Mouse (Mus musculus): ENCODE measurements around the gene Fbxo10.

The Fbxo10 gene

GRCm38 (mm10) chr4:45084021-45084894, at the start of gene Fbxo10:
TSS of gene Fbxo10 (minus strand) at chr4:45084604.
- WGBS = 1% methylated on average over 76 of the region's 77 CpGs

- 79% methylated on average over 4 of the region's 4 CpGs for WGBS
Observed at GRCm38 (mm10) chr4:45131021-45131420, 46.6 kb upstream of the Fbxo10 start.

- 89% methylated on average over 11 of the region's 11 CpGs for WGBS
Observed at GRCm38 (mm10) chr4:45121311-45121710, 36.9 kb upstream of the Fbxo10 start.

GRCm38 (mm10) chr4:45108456-45109110, 24.2 kb upstream of the Fbxo10 start:
- 60% methylated on average over 8 of the region's 8 CpGs for WGBS

GRCm38 (mm10) chr4:45107601-45108277, 23.3 kb upstream of the Fbxo10 start, which contains the start of gene Tomm5:
TSS of gene Tomm5 (minus strand) at chr4:45108114.
- WGBS = under 1% methylated on average over 39 of the region's 39 CpGs

GRCm38 (mm10) chr4:45107066-45107465, 22.7 kb upstream of the Fbxo10 start:
- 13% methylated on average over 4 of the region's 4 CpGs for WGBS

- WGBS = 65% methylated on average over 5 of the region's 5 CpGs
Observed at GRCm38 (mm10) chr4:45106409-45106808, 22.0 kb upstream of the Fbxo10 start.

- WGBS = 30% methylated on average over 7 of the region's 7 CpGs
Observed at GRCm38 (mm10) chr4:45097198-45097872, 12.9 kb upstream of the Fbxo10 start.

GRCm38 (mm10) chr4:45084895-45085290, 489 bp upstream of the Fbxo10 start:
- 23% methylated on average over 8 of the region's 8 CpGs for WGBS

- 2% methylated on average over 8 of the region's 8 CpGs for WGBS
Observed at GRCm38 (mm10) chr4:45083487-45083886, 917 bp downstream of the Fbxo10 start.

- 50% methylated on average over 9 of the region's 9 CpGs for whole genome bisulfite sequencing
Observed at GRCm38 (mm10) chr4:45082951-45083350, 1.5 kb downstream of the Fbxo10 start.

- WGBS = 75% methylated on average over 4 of the region's 4 CpGs
Observed at GRCm38 (mm10) chr4:45081041-45081440, 3.4 kb downstream of the Fbxo10 start.

GRCm38 (mm10) chr4:45073544-45073943, 10.9 kb downstream of the Fbxo10 start:
- WGBS = 95% methylated on average over 6 of the region's 6 CpGs

- WGBS = 86% methylated on average over 15 of the region's 15 CpGs
Observed at GRCm38 (mm10) chr4:45072261-45072973, 12.0 kb downstream of the Fbxo10 start.

- 92% methylated on average over 4 of the region's 4 CpGs for WGBS
Observed at GRCm38 (mm10) chr4:45067742-45068141, 16.7 kb downstream of the Fbxo10 start.

- WGBS = 20% methylated on average over 2 of the region's 2 CpGs
Observed at GRCm38 (mm10) chr4:45066036-45066730, 18.2 kb downstream of the Fbxo10 start.

- 98% methylated on average over 2 of the region's 2 CpGs for WGBS
Observed at GRCm38 (mm10) chr4:45064577-45064976, 19.8 kb downstream of the Fbxo10 start.

GRCm38 (mm10) chr4:45063836-45064235, 20.6 kb downstream of the Fbxo10 start:
- WGBS = 73% methylated on average over 1 of the region's 1 CpGs

GRCm38 (mm10) chr4:45055451-45055850, 29.0 kb downstream of the Fbxo10 start:
- 59% methylated on average over 8 of the region's 8 CpGs for WGBS

- 29% methylated on average over 3 of the region's 3 CpGs for whole genome bisulfite sequencing
Observed at GRCm38 (mm10) chr4:45054862-45055261, 29.5 kb downstream of the Fbxo10 start.
